Mouse (Mus musculus): ENCODE measurements around the gene CN725425.

DNA sequence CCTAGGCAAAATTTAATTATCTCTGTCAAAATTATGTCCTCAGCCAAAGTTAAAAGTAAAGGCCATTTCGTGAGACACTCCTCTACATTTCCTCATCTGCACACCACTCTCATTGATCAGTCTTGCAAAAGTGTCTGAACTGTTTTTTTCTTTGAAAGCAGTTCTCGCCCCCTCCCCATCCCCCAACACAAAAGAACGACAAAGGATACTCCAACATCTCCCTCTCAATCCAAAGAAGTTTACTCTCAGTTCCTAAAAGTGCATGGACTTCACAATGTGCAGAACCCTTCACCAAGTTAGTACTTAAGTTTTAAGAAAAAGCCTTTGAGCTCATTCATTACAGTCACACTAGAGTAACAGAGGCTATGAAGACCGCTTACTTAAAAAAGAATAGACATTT lies 9.3 kb upstream of the CN725425 start:
- TF ChIP-seq CTCF (IDR thresholded peaks at IDR 0.05; ENCODE audit: borderline replicate concordance, control insufficient read depth, extremely low read depth, insufficient read depth, low read length, poor library complexity) (no peak), POLR2A (IDR thresholded peaks at IDR 0.05; ENCODE audit: control insufficient read depth, extremely low read depth, insufficient read depth, low read length, poor library complexity) (no peak)

All from thymus, adult 2 months (tissue).